Mouse (Mus musculus): ENCODE measurements around the gene Pcgf6. TPM values are rescaled to one million over a fixed set of nuclear protein-coding genes. Genes with fewer than 3 reads are reported as not detected.

Pcgf6 gene
- polyA plus RNA-seq, 1 experiment from 2014 or later = 20.4 TPM

DNA sequence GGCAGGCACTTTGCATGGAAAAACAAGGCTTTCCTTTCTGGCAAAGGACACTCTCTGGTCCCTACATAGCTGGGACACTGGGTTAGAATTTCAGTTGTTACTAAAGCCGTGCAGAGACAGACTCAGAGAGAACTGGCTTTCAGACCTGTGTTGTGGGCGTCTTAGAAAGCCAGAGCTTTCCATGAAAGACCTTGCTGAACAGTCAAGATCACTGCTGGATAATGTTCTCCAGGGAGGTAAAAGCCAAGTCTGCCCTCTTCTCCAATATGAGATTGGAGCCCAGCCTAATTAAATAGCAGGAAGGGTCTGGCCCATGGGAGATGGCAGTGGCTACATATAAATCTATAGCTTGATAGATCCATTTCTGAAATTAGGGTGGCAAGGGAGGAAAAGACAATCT, 32.4 kb downstream of the Pcgf6 start:
- Histone ChIP-seq H3K4me2 (ENCODE audit: low read length) (peak overlapping the region; percentile 71), H3K9me3 (replicated peaks; ENCODE audit: control insufficient read depth, low read length) (no peaks in the 10 kb centered on the region), H3K4me1 (ENCODE audit: control insufficient read depth, insufficient read depth, low read length) (no peaks in the 10 kb centered on the region), H3K9ac (ENCODE audit: low read length) (peak overlapping the region; percentile 59), H3K36me3 (ENCODE audit: control insufficient read depth, insufficient read depth, low read length) (peaks cover 26% of the 10 kb centered on the region), H3K27me3 (replicated peaks; ENCODE audit: control insufficient read depth, insufficient read depth, low read length) (peaks cover 14% of the 10 kb centered on the region), H3K4me3 (ENCODE audit: low read depth, low read length) (peak overlapping the region; percentile 70), H3K27ac (ENCODE audit: low read depth, low read length) (peak overlapping the region; percentile 52; the same call in 1 of the 2 replicates)
- ATAC-seq = no peak
- 13% methylated on average over 2 of the region's 2 CpGs for WGBS
- no peak for DNase-seq (ENCODE audit: low spot score)

DNA sequence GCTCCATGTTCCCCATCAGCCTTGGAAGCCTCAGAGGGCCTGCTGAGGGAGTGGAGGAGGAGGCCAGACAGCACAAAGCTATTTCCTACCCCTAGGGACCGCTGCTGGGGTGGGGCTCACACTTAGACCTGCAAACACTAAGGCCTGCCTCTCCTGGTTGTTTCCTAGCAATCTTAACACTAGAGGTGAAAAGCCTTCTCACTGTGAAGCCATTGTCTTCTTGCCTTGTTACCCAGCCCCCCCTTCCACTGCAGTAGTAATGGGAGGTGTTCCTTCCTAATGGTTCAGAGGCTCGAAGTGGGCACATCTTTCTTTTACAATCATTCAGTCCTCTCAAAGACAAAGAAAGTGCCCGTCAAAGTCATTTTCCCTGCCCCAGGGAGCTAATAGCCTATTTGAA, 32.9 kb downstream of the Pcgf6 start:
- no peak for ATAC-seq
- Histone ChIP-seq H3K27ac (ENCODE audit: low read depth, low read length) (peak overlapping the region; percentile 52), H3K4me3 (ENCODE audit: low read depth, low read length) (peak overlapping the region; percentile 70), H3K27me3 (replicated peaks; ENCODE audit: control insufficient read depth, insufficient read depth, low read length) (peaks cover 19% of the 10 kb centered on the region), H3K36me3 (ENCODE audit: control insufficient read depth, insufficient read depth, low read length) (peaks cover 21% of the 10 kb centered on the region), H3K9ac (ENCODE audit: low read length) (peak overlapping the region; percentile 59), H3K4me1 (ENCODE audit: control insufficient read depth, insufficient read depth, low read length) (0 out of 2 replicates have a peak, but pooled peaks cover 3% of the 10 kb centered on the region), H3K4me2 (ENCODE audit: low read length) (peak overlapping the region; percentile 71), H3K9me3 (replicated peaks; ENCODE audit: control insufficient read depth, low read length) (no peaks in the 10 kb centered on the region)
- DNase-seq (ENCODE audit: low spot score) = no peak
- WGBS = 4% methylated on average over 3 of the region's 3 CpGs

DNA sequence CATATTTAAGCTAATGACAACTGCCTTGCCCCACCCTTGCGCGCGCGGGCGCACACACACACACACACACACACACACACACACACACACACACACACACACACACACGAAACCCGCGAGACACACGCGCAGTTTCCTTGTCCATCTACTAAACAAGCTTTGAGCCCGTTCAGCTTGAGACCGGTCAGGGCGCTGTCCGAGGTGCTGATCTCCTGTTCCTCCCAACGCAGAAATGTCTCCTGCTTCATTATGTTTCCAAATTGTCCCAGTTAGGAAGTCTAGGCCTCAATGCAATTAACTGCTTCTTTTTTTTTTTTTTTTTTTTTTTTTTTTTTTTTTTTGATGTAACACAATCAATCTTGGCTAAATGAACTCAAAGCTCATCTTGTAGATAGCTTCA, 34.2 kb downstream of the Pcgf6 start:
- 0 out of 2 replicates have a peak, but pooled peaks cover 3% of the 10 kb centered on the region for H3K4me1 ChIP-seq (ENCODE audit: control insufficient read depth, insufficient read depth, low read length)
- peaks cover 23% of the 10 kb centered on the region for H3K27me3 ChIP-seq (replicated peaks; ENCODE audit: control insufficient read depth, insufficient read depth, low read length)
- WGBS = under 1% methylated on average over 15 of the region's 15 CpGs
- peak overlapping the region; percentile 71 for H3K4me2 ChIP-seq (ENCODE audit: low read length)
- H3K9ac ChIP-seq (ENCODE audit: low read length) = peak overlapping the region; percentile 85
- ATAC-seq = no peak
- peak; percentile 75 for DNase-seq (ENCODE audit: low spot score)
- no peak overlapping the region for H3K27ac ChIP-seq (ENCODE audit: low read depth, low read length)
- H3K4me3 ChIP-seq (ENCODE audit: low read depth, low read length) = peak overlapping the region; percentile 70
- no peaks in the 10 kb centered on the region for H3K9me3 ChIP-seq (replicated peaks; ENCODE audit: control insufficient read depth, low read length)
- H3K36me3 ChIP-seq (ENCODE audit: control insufficient read depth, insufficient read depth, low read length) = peaks cover 7% of the 10 kb centered on the region; the same call in 1 of the 2 replicates

DNA sequence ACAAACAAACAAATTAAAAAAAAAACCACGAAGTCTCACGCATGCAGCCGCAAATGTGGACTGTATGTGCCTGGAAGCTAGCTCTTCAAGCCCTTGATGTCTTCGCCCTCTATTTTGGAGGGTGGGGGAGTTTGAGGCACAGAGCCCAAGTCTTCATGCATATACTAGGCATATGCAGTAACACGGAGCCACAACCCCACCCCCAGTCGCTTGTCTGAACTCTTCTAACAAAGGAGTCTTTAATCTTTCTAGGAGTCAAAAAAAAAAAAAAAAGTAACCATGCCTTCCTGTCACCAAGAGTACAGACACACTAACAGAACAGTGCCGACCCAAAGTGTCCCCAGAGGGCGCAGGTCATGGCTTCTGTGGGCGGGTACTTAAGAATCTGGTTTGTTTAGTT, 34.7 kb downstream of the Pcgf6 start:
- peak overlapping the region; percentile 85 for H3K9ac ChIP-seq (ENCODE audit: low read length)
- WGBS = 2% methylated on average over 9 of the region's 9 CpGs
- 0 out of 2 replicates have a peak, but pooled peaks cover 3% of the 10 kb centered on the region for H3K4me1 ChIP-seq (ENCODE audit: control insufficient read depth, insufficient read depth, low read length)
- H3K36me3 ChIP-seq (ENCODE audit: control insufficient read depth, insufficient read depth, low read length) = peaks cover 3% of the 10 kb centered on the region; the same call in 1 of the 2 replicates
- H3K27ac ChIP-seq (ENCODE audit: low read depth, low read length) = peak overlapping the region; percentile 96
- DNase-seq (ENCODE audit: low spot score) = no peak
- peak overlapping the region; percentile 70 for H3K4me3 ChIP-seq (ENCODE audit: low read depth, low read length)
- ATAC-seq = no peak
- peak overlapping the region; percentile 71 for H3K4me2 ChIP-seq (ENCODE audit: low read length)
- H3K27me3 ChIP-seq (replicated peaks; ENCODE audit: control insufficient read depth, insufficient read depth, low read length) = peaks cover 23% of the 10 kb centered on the region
- no peaks in the 10 kb centered on the region for H3K9me3 ChIP-seq (replicated peaks; ENCODE audit: control insufficient read depth, low read length)

DNA sequence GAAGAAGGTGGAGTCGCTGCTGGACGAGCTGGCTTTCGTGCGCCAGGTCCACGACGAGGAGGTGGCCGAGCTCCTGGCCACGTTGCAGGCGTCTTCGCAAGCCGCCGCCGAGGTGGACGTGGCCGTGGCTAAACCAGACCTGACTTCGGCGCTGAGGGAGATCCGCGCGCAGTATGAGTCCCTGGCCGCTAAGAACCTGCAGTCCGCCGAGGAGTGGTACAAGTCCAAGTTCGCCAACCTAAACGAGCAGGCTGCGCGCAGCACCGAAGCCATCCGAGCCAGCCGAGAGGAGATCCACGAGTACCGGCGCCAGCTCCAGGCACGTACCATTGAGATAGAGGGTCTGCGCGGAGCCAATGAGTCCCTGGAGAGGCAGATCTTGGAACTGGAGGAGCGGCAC, 35.3 kb downstream of the Pcgf6 start:
- H3K4me3 ChIP-seq (ENCODE audit: low read depth, low read length) = peak overlapping the region; percentile 70
- ATAC-seq (peak; percentile 13; the same call in 1 of the 2 replicates), DNase-seq (ENCODE audit: low spot score) (peak; percentile 30)
- H3K9me3 ChIP-seq (replicated peaks; ENCODE audit: control insufficient read depth, low read length) = no peaks in the 10 kb centered on the region
- H3K4me2 ChIP-seq (ENCODE audit: low read length) = peak overlapping the region; percentile 71
- peak overlapping the region; percentile 85 for H3K9ac ChIP-seq (ENCODE audit: low read length)
- 0 out of 2 replicates have a peak, but pooled peaks cover 2% of the 10 kb centered on the region for H3K36me3 ChIP-seq (ENCODE audit: control insufficient read depth, insufficient read depth, low read length)
- H3K27ac ChIP-seq (ENCODE audit: low read depth, low read length) = peak overlapping the region; percentile 96
- peaks cover 23% of the 10 kb centered on the region for H3K27me3 ChIP-seq (replicated peaks; ENCODE audit: control insufficient read depth, insufficient read depth, low read length)
- under 1% methylated on average over 37 of the region's 37 CpGs for WGBS
- H3K4me1 ChIP-seq (ENCODE audit: control insufficient read depth, insufficient read depth, low read length) = 0 out of 2 replicates have a peak, but pooled peaks cover 3% of the 10 kb centered on the region

DNA sequence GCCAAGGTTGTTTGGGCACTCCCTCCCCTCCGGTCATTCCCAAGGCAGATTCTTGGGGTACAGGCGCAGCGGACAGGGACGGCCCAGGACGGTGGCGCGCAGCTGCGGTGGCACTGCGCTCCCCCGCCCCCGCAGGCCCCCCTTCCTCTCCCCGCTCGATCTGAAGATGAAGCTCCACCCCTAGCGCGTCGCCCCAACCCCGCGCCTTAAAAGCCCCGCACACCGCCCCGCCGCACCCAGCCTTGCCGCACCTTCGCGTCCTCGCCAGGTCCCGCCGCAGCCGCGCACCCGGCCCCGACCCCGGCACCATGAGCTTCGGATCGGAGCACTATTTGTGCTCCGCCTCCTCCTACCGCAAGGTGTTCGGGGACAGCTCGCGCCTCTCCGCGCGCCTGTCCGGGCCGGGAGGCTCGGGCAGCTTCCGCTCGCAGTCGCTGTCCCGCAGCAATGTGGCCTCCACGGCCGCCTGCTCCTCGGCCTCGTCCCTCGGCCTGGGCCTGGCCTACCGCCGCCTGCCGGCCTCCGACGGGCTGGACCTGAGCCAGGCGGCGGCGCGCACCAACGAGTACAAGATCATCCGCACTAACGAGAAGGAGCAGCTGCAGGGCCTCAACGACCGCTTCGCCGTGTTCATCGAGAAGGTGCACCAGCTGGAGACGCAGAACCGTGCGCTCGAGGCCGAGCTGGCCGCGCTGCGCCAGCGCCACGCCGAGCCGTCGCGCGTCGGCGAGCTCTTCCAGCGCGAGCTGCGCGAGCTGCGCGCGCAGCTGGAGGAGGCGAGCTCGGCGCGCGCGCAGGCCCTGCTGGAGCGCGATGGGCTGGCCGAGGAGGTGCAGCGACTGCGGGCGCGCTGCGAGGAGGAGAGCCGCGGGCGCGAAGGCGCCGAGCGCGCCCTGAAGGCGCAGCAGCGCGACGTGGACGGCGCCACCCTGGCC, 36.0 kb downstream of the Pcgf6 start, which contains the start of the genes Ina and Nt5c2:
Ina (plus strand) TSS at position 252 of the 935 bp plus-strand sequence.
Nt5c2 (minus strand) TSS at position 707 of the 935 bp plus-strand sequence.
- peak within 1 kb of the TSS; percentile 71 for H3K4me2 ChIP-seq (ENCODE audit: low read length)
- H3K9ac ChIP-seq (ENCODE audit: low read length) = peak within 1 kb of the TSS; percentile 85
- H3K36me3 ChIP-seq (ENCODE audit: control insufficient read depth, insufficient read depth, low read length) = 0 out of 2 replicates have a peak, but pooled peaks cover 2% of the 10 kb centered on the region
- H3K27me3 ChIP-seq (replicated peaks; ENCODE audit: control insufficient read depth, insufficient read depth, low read length) = peaks cover 23% of the 10 kb centered on the region
- no peaks in the 10 kb centered on the region for H3K9me3 ChIP-seq (replicated peaks; ENCODE audit: control insufficient read depth, low read length)
- peak within 1 kb of the TSS; percentile 70 for H3K4me3 ChIP-seq (ENCODE audit: low read depth, low read length)
- H3K27ac ChIP-seq (ENCODE audit: low read depth, low read length) = peak within 1 kb of the TSS; percentile 96
- ATAC-seq (peak; percentile 87), DNase-seq (ENCODE audit: low spot score) (peak; percentile 93)
- 0 out of 2 replicates have a peak, but pooled peaks cover 3% of the 10 kb centered on the region for H3K4me1 ChIP-seq (ENCODE audit: control insufficient read depth, insufficient read depth, low read length)
- under 1% methylated on average over 117 of the region's 124 CpGs for WGBS

DNA sequence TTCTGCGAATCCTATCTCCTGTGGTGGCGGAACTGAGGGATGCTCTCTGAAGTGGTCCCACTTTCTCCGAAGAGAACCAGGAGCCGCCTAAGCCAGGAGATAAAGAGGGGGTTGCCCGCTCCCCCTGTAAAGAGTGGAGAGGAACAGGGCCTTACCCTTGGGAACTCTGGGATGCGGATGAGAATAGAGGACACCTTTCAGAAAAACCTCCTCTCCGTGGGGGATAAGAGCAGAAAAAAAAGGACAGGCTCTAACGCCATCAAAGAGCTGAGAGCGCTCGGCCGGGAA, 36.6 kb downstream of the Pcgf6 start:
- Histone ChIP-seq H3K27ac (ENCODE audit: low read depth, low read length) (peak overlapping the region; percentile 96), H3K9me3 (replicated peaks; ENCODE audit: control insufficient read depth, low read length) (no peaks in the 10 kb centered on the region), H3K4me2 (ENCODE audit: low read length) (peak overlapping the region; percentile 71), H3K27me3 (replicated peaks; ENCODE audit: control insufficient read depth, insufficient read depth, low read length) (peaks cover 23% of the 10 kb centered on the region), H3K4me3 (ENCODE audit: low read depth, low read length) (peak overlapping the region; percentile 70), H3K4me1 (ENCODE audit: control insufficient read depth, insufficient read depth, low read length) (0 out of 2 replicates have a peak, but pooled peaks cover 3% of the 10 kb centered on the region), H3K9ac (ENCODE audit: low read length) (peak overlapping the region; percentile 85), H3K36me3 (ENCODE audit: control insufficient read depth, insufficient read depth, low read length) (no peaks in the 10 kb centered on the region)
- 3% methylated on average over 11 of the region's 11 CpGs for WGBS
- ATAC-seq (peak; percentile 35), DNase-seq (ENCODE audit: low spot score) (no peak)

DNA sequence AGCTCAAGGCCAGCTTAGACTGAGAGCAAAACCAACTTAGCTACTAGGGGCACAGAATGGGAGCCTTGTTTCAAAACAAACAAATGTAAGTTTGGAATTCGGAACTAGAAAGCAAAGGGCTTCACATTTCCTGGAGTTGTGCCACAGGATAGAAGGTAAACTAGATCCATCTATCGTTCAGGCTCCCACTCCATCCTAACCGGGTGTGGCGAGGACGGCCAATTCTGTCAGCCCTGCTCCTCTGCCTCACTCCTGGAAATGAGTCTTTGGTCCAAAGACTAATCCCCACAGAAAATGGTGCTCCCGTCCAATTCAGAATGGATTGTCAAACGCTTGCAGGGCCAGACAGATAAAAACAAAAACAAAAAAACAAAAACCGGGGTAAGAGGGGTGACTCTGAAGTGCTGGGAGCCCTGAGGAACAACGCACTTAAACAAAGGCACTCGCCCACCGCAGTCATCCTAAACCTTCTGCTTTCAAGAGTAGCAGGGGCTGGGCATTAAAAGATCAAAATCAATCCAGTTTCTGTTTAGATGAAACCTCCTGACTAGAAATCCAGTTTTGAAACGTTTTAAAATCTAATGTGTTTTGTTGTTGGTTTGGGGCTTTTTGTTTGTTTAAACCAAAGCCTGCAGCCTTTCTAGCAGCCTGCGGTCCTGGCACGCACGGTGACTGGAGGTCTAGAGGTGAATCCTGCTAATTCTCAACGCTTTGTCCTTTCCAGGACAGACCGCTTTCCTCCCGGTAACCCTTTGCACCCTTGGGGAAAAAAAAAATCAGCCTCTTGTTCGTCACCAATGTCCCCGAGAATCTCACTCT, 37.2 kb downstream of the Pcgf6 start:
- DNase-seq (ENCODE audit: low spot score) (peak; percentile 48), ATAC-seq (no peak)
- Histone ChIP-seq H3K4me1 (ENCODE audit: control insufficient read depth, insufficient read depth, low read length) (0 out of 2 replicates have a peak, but pooled peaks cover 3% of the 10 kb centered on the region), H3K4me3 (ENCODE audit: low read depth, low read length) (peak overlapping the region; percentile 70), H3K36me3 (ENCODE audit: control insufficient read depth, insufficient read depth, low read length) (no peaks in the 10 kb centered on the region), H3K9ac (ENCODE audit: low read length) (peak overlapping the region; percentile 85), H3K4me2 (ENCODE audit: low read length) (peak overlapping the region; percentile 71), H3K27ac (ENCODE audit: low read depth, low read length) (peak overlapping the region; percentile 96), H3K9me3 (replicated peaks; ENCODE audit: control insufficient read depth, low read length) (no peaks in the 10 kb centered on the region), H3K27me3 (replicated peaks; ENCODE audit: control insufficient read depth, insufficient read depth, low read length) (peaks cover 23% of the 10 kb centered on the region)
- 10% methylated on average over 20 of the region's 20 CpGs for WGBS

All from forebrain, embryonic 14.5 days (tissue).